Mouse (Mus musculus): ENCODE measurements around the gene Cope. TPM values are rescaled to one million over a fixed set of nuclear protein-coding genes. Genes with fewer than 3 reads are reported as not detected.

The Cope gene
- polyA plus RNA-seq, 1 experiment from 2014 or later, result 281 TPM

- ATAC-seq (ENCODE audit: insufficient number of reproducible peaks, low FRiP score, low TSS enrichment, low read depth) (peak; percentile 42), DNase-seq (ENCODE audit: low spot score) (peak; percentile 84)
- H3K4me2 ChIP-seq (ENCODE audit: low read depth, severe bottlenecking), result peak within 1 kb of the TSS; percentile 67
- H3K4me1 ChIP-seq (ENCODE audit: control insufficient read depth, insufficient read depth, low read length), result peaks cover 19% of the 10 kb centered on the region
- H3K27me3 ChIP-seq (ENCODE audit: control insufficient read depth, insufficient read depth, low read length), result no peaks in the 10 kb centered on the region
- H3K27ac ChIP-seq (replicated peaks; ENCODE audit: low read depth, low read length), result peak within 1 kb of the TSS; percentile 57; the same call in 1 of the 2 replicates
- WGBS, result 2% methylated on average over 66 of the region's 66 CpGs
- H3K36me3 ChIP-seq (ENCODE audit: control insufficient read depth, insufficient read depth, low read length), result peaks cover 15% of the 10 kb centered on the region
- no peaks in the 10 kb centered on the region for H3K9me3 ChIP-seq (ENCODE audit: control insufficient read depth, low read length)
- H3K9ac ChIP-seq (ENCODE audit: low read length), result peak within 1 kb of the TSS; percentile 58
- H3K4me3 ChIP-seq (ENCODE audit: low read depth, low read length), result peak within 1 kb of the TSS; percentile 41
Measured at GRCm38 (mm10) chr8:70315624-70316510, 13.5 kb downstream of the Cope start, which contains the start of gene Cers1. Cers1 (plus strand) TSS chr8:70315775.

- Histone ChIP-seq H3K9ac (ENCODE audit: low read length) (no peak overlapping the region), H3K4me1 (ENCODE audit: control insufficient read depth, insufficient read depth, low read length) (peaks cover 19% of the 10 kb centered on the region), H3K9me3 (ENCODE audit: control insufficient read depth, low read length) (no peaks in the 10 kb centered on the region), H3K4me3 (ENCODE audit: low read depth, low read length) (peak overlapping the region; percentile 41), H3K27ac (replicated peaks; ENCODE audit: low read depth, low read length) (no peak overlapping the region; the same call in 1 of the 2 replicates), H3K36me3 (ENCODE audit: control insufficient read depth, insufficient read depth, low read length) (peaks cover 8% of the 10 kb centered on the region), H3K4me2 (ENCODE audit: low read depth, severe bottlenecking) (peak overlapping the region; percentile 67), H3K27me3 (ENCODE audit: control insufficient read depth, insufficient read depth, low read length) (no peaks in the 10 kb centered on the region)
- ATAC-seq (ENCODE audit: insufficient number of reproducible peaks, low FRiP score, low TSS enrichment, low read depth) (peak; percentile 80), DNase-seq (ENCODE audit: low spot score) (peak; percentile 83)
- WGBS, result 15% methylated on average over 15 of the region's 15 CpGs
Measured at GRCm38 (mm10) chr8:70316511-70317504, 14.5 kb downstream of the Cope start.

- H3K27me3 ChIP-seq (ENCODE audit: control insufficient read depth, insufficient read depth, low read length), result no peaks in the 10 kb centered on the region
- ATAC-seq (ENCODE audit: insufficient number of reproducible peaks, low FRiP score, low TSS enrichment, low read depth), result no peak
- H3K9ac ChIP-seq (ENCODE audit: low read length), result no peak overlapping the region
- H3K36me3 ChIP-seq (ENCODE audit: control insufficient read depth, insufficient read depth, low read length), result peaks cover 3% of the 10 kb centered on the region; the same call in 1 of the 2 replicates
- no peak overlapping the region for H3K4me2 ChIP-seq (ENCODE audit: low read depth, severe bottlenecking)
- H3K9me3 ChIP-seq (ENCODE audit: control insufficient read depth, low read length), result no peaks in the 10 kb centered on the region
- WGBS, result 82% methylated on average over 5 of the region's 5 CpGs
- peaks cover 19% of the 10 kb centered on the region for H3K4me1 ChIP-seq (ENCODE audit: control insufficient read depth, insufficient read depth, low read length)
- no peak overlapping the region for H3K4me3 ChIP-seq (ENCODE audit: low read depth, low read length)
- no peak for DNase-seq (ENCODE audit: low spot score)
- H3K27ac ChIP-seq (replicated peaks; ENCODE audit: low read depth, low read length), result no peak overlapping the region
Measured at GRCm38 (mm10) chr8:70317872-70318271, 15.6 kb downstream of the Cope start.

- Histone ChIP-seq H3K4me2 (ENCODE audit: low read depth, severe bottlenecking) (no peak overlapping the region), H3K27me3 (ENCODE audit: control insufficient read depth, insufficient read depth, low read length) (no peaks in the 10 kb centered on the region), H3K27ac (replicated peaks; ENCODE audit: low read depth, low read length) (no peak overlapping the region), H3K9ac (ENCODE audit: low read length) (no peak overlapping the region), H3K4me3 (ENCODE audit: low read depth, low read length) (no peak overlapping the region), H3K4me1 (ENCODE audit: control insufficient read depth, insufficient read depth, low read length) (no peaks in the 10 kb centered on the region; the same call in 1 of the 2 replicates), H3K9me3 (ENCODE audit: control insufficient read depth, low read length) (no peaks in the 10 kb centered on the region), H3K36me3 (ENCODE audit: control insufficient read depth, insufficient read depth, low read length) (0 out of 2 replicates have a peak, but pooled peaks cover 2% of the 10 kb centered on the region)
- ATAC-seq (ENCODE audit: insufficient number of reproducible peaks, low FRiP score, low TSS enrichment, low read depth) (no peak), DNase-seq (ENCODE audit: low spot score) (no peak)
- 94% methylated on average over 3 of the region's 3 CpGs for WGBS
Measured at GRCm38 (mm10) chr8:70323716-70324115, 21.4 kb downstream of the Cope start.

GRCm38 (mm10) chr8:70327512-70327911, 25.2 kb downstream of the Cope start:
- Histone ChIP-seq H3K4me3 (ENCODE audit: low read depth, low read length) (no peak overlapping the region), H3K9ac (ENCODE audit: low read length) (no peak overlapping the region), H3K27me3 (ENCODE audit: control insufficient read depth, insufficient read depth, low read length) (no peaks in the 10 kb centered on the region), H3K36me3 (ENCODE audit: control insufficient read depth, insufficient read depth, low read length) (peaks cover 7% of the 10 kb centered on the region), H3K4me2 (ENCODE audit: low read depth, severe bottlenecking) (no peak overlapping the region), H3K9me3 (ENCODE audit: control insufficient read depth, low read length) (no peaks in the 10 kb centered on the region), H3K4me1 (ENCODE audit: control insufficient read depth, insufficient read depth, low read length) (peaks cover 22% of the 10 kb centered on the region), H3K27ac (replicated peaks; ENCODE audit: low read depth, low read length) (no peak overlapping the region)
- ATAC-seq (ENCODE audit: insufficient number of reproducible peaks, low FRiP score, low TSS enrichment, low read depth), result no peak
- DNase-seq (ENCODE audit: low spot score), result no peak
- 97% methylated on average over 6 of the region's 6 CpGs for WGBS

- 25% methylated on average over 14 of the region's 14 CpGs for WGBS
- Histone ChIP-seq H3K4me1 (ENCODE audit: control insufficient read depth, insufficient read depth, low read length) (peaks cover 22% of the 10 kb centered on the region), H3K27ac (replicated peaks; ENCODE audit: low read depth, low read length) (no peak within 1 kb of the TSS), H3K4me3 (ENCODE audit: low read depth, low read length) (peak within 1 kb of the TSS; percentile 19), H3K27me3 (ENCODE audit: control insufficient read depth, insufficient read depth, low read length) (no peaks in the 10 kb centered on the region), H3K4me2 (ENCODE audit: low read depth, severe bottlenecking) (peak within 1 kb of the TSS; percentile 35), H3K36me3 (ENCODE audit: control insufficient read depth, insufficient read depth, low read length) (peaks cover 23% of the 10 kb centered on the region), H3K9ac (ENCODE audit: low read length) (peak within 1 kb of the TSS; percentile 36; the same call in 1 of the 2 replicates), H3K9me3 (ENCODE audit: control insufficient read depth, low read length) (no peaks in the 10 kb centered on the region)
- DNase-seq (ENCODE audit: low spot score) (peak; percentile 47), ATAC-seq (ENCODE audit: insufficient number of reproducible peaks, low FRiP score, low TSS enrichment, low read depth) (peak; percentile 11; the same call in 1 of the 2 replicates)
Measured at GRCm38 (mm10) chr8:70329124-70329834, 27.0 kb downstream of the Cope start, which contains the start of gene Gdf1. Gdf1 (plus strand) TSS chr8:70329817.

- H3K27ac ChIP-seq (replicated peaks; ENCODE audit: low read depth, low read length), result no peak overlapping the region
- DNase-seq (ENCODE audit: low spot score), result peak; percentile 67
Measured at GRCm38 (mm10) chr8:70329835-70330740, 27.8 kb downstream of the Cope start.

More at GRCm38 (mm10) chr8:70329835-70330740, 27.8 kb downstream of the Cope start:
- Histone ChIP-seq H3K9me3 (ENCODE audit: control insufficient read depth, low read length) (no peaks in the 10 kb centered on the region), H3K4me3 (ENCODE audit: low read depth, low read length) (peak overlapping the region; percentile 19), H3K36me3 (ENCODE audit: control insufficient read depth, insufficient read depth, low read length) (peaks cover 29% of the 10 kb centered on the region), H3K4me1 (ENCODE audit: control insufficient read depth, insufficient read depth, low read length) (peaks cover 22% of the 10 kb centered on the region), H3K4me2 (ENCODE audit: low read depth, severe bottlenecking) (peak overlapping the region; percentile 35), H3K27me3 (ENCODE audit: control insufficient read depth, insufficient read depth, low read length) (no peaks in the 10 kb centered on the region), H3K9ac (ENCODE audit: low read length) (peak overlapping the region; percentile 36; the same call in 1 of the 2 replicates)
- 3% methylated on average over 45 of the region's 45 CpGs for WGBS
- peak; percentile 50; the same call in 1 of the 2 replicates for ATAC-seq (ENCODE audit: insufficient number of reproducible peaks, low FRiP score, low TSS enrichment, low read depth)
